Mouse (Mus musculus) embryo, embryonic 11 days (tissue): Measurements from ENCODE around the gene Cyp2d26.

Experiments
- DNase-seq: peaks from one replicate; pipeline ENCODE4 v3.0.0-alpha.2; 2015

The Cyp2d26 gene

GRCm38 (mm10) chr15:82748141-82748540, 46.0 kb downstream of the Cyp2d26 start:
- no peak for DNase-seq

- no peak for DNase-seq
These were observed 46.6 kb downstream of the Cyp2d26 start for GRCm38 (mm10) chr15:82747516-82747915.
